ENCODE assay signal across 18 mouse cellular contexts in genomic region chr2:103492526-103492925, GRCm38 (mm10).
"Had no signal": no experiment of that assay in that cellular context is flagged by ENCODE, and none has a peak within 500 bp of the region (broad histone marks: within the 10 kb centered on the region; RNA-seq: fewer than 3 reads in every experiment).

No protein-coding gene starts in this region.

- H3K27ac ChIP-seq: midbrain, embryonic 10.5 days; midbrain, embryonic 12.5 days; neural tube, embryonic 13.5 days; neural tube, embryonic 15.5 days had no signal

- H3K9ac ChIP-seq: lung, embryonic 14.5 days; midbrain, embryonic 12.5 days; neural tube, embryonic 13.5 days; neural tube, embryonic 15.5 days had no signal

- H3K4me1 ChIP-seq: midbrain, embryonic 12.5 days; neural tube, embryonic 13.5 days; neural tube, embryonic 15.5 days had no signal

- DNase-seq: lung, embryonic 14.5 days; lung, postnatal 10 days; lung, postnatal 4 days; midbrain, embryonic 14.5 days; retina, postnatal 1 day; right cerebral cortex, adult 18-20 months; right cerebral cortex, postnatal 25 days; right cerebral cortex, postnatal 4 days; spleen, adult 18-20 months; thymus, adult 18-20 months; thymus, postnatal 14 days; thymus, postnatal 36 days had no signal

- H3K4me3 ChIP-seq: midbrain, embryonic 10.5 days; midbrain, embryonic 12.5 days; myocyte; neural tube, embryonic 13.5 days; neural tube, embryonic 15.5 days had no signal

- ATAC-seq: midbrain, embryonic 16.5 days had no signal

- H3K36me3 ChIP-seq: midbrain, embryonic 10.5 days; midbrain, embryonic 12.5 days; neural tube, embryonic 13.5 days; neural tube, embryonic 15.5 days had no signal

- H3K4me2 ChIP-seq: lung, embryonic 14.5 days; midbrain, embryonic 12.5 days; neural tube, embryonic 13.5 days; neural tube, embryonic 15.5 days had no signal

- H3K27me3 ChIP-seq: midbrain, embryonic 12.5 days; neural tube, embryonic 13.5 days; neural tube, embryonic 15.5 days had no signal

- H3K9me3 ChIP-seq: midbrain, embryonic 10.5 days; midbrain, embryonic 12.5 days; neural tube, embryonic 13.5 days; neural tube, embryonic 15.5 days had no signal
